ENCODE assay signal across 8 mouse cellular contexts in the genomic region with DNA sequence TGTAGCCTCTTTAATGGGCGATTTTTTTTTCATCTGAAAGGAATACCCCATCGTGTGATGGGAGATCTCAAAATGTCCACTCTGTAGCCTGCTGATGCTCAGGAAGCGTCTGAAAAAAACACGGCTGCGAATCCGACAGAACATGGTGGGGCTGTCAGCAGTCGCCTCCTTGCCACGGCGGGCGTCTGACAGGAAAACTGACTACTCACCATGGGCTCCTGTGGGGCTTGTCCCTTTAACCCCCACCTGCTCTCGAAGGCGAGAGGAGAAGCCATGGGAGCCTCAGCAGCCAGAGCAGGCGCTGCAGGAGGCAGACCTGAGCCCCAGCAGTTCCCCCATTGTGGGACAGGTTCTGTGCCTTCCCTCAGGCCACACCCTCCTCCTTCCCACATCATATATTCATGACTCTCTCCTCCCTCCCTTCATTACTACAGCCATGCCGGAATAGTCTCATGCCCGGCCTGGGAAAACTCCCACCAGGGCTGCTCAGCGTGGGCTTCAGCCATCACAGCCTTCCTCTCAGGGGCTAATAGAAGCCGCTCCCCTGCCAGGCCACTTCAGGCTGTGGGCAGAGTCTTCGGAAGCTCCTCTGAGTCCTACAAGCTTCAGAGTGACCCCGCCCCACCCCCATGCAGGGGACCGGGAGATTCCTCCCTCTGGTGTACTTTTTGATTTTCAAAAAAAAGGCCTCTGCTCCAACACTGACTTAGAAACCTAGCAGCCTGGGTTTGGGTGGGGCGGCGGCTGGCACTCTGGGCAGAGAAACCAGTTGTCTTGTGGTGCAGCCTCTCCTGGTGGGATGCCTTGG. TPM values are rescaled to one million over a fixed set of nuclear protein-coding genes. Genes with fewer than 3 reads are reported as not detected.
DNase-seq lines count a peak whose midpoint lies in the region; ATAC-seq lines count a peak whose summit lies in the region.

No protein-coding gene starts in this region.

- H3K4me3 ChIP-seq in forebrain, embryonic 15.5 days, result peak overlapping the region; percentile 58
- peak overlapping the region; percentile 60 for H3K4me3 ChIP-seq in midbrain, embryonic 10.5 days

- H3K27me3 ChIP-seq in forebrain, embryonic 15.5 days, result no peaks in the 10 kb centered on the region
- peaks cover 14% of the 10 kb centered on the region for H3K27me3 ChIP-seq in midbrain, embryonic 10.5 days (ENCODE audit: low read depth, poor library complexity, severe bottlenecking)

- no peak for DNase-seq in frontal cortex, postnatal 25 days (ENCODE audit: low spot score in 2 of 2)
- peak; percentile 17 for DNase-seq in ZHBTc4 (ENCODE audit: low read depth, low spot score)
- DNase-seq in midbrain, embryonic 10.5 days (ENCODE audit: low spot score), result peak; percentile 23
- DNase-seq in telencephalon, adult 2 months (ENCODE audit: low read depth, low spot score), result peak; percentile 19
- no peak for DNase-seq in urinary bladder, adult 2 months (ENCODE audit: low spot score)
- no peak for DNase-seq in lung, postnatal 36 days

- ATAC-seq in frontal cortex, adult (ENCODE audit: low TSS enrichment), result peak; percentile 47
- peak; percentile 46; the same call in 1 of the 2 replicates for ATAC-seq in forebrain, embryonic 15.5 days (replicated peaks)

- 24% methylated on average over 22 of the region's 22 CpGs for WGBS in forebrain, embryonic 15.5 days
- 25% methylated on average over 22 of the region's 22 CpGs for WGBS in midbrain, embryonic 10.5 days

- peak overlapping the region; percentile 89 for H3K27ac ChIP-seq in forebrain, embryonic 15.5 days (replicated peaks)
- H3K27ac ChIP-seq in midbrain, embryonic 10.5 days (replicated peaks), result peak overlapping the region; percentile 76

- H3K9me3 ChIP-seq in forebrain, embryonic 15.5 days, result no peaks in the 10 kb centered on the region
- no peaks in the 10 kb centered on the region for H3K9me3 ChIP-seq in midbrain, embryonic 10.5 days (replicated peaks)

- H3K4me2 ChIP-seq in forebrain, embryonic 15.5 days (replicated peaks), result peak overlapping the region; percentile 54

- H3K36me3 ChIP-seq in forebrain, embryonic 15.5 days, result no peaks in the 10 kb centered on the region
- no peaks in the 10 kb centered on the region for H3K36me3 ChIP-seq in midbrain, embryonic 10.5 days

- H3K4me1 ChIP-seq in forebrain, embryonic 15.5 days, result peaks cover 26% of the 10 kb centered on the region
- H3K4me1 ChIP-seq in midbrain, embryonic 10.5 days, result peaks cover 35% of the 10 kb centered on the region

- H3K9ac ChIP-seq in forebrain, embryonic 15.5 days (replicated peaks), result peak overlapping the region; percentile 72

RNA-seq across cellular contexts. Expression of a gene that starts 44.5 kb away (rescaled TPM):
- polyA plus RNA-seq in forebrain, embryonic 15.5 days (2015; fragmentation: Nextera tagmentation; extraction: Ambion mirVana), result 1,178 and 1,180 TPM in 2 replicates
- polyA plus RNA-seq in midbrain, embryonic 10.5 days (2016; fragmentation: Nextera tagmentation; extraction: Ambion mirVana), result 946 and 962 TPM in 2 replicates
- polyA plus RNA-seq in urinary bladder, adult 2 months (2012; rRNA removed), result 416 and 521 TPM in 2 replicates

Comparison
In these comparisons a context has a peak if more than half of its experiments do, and no peak if none do; other contexts are left out.
1. DNase-seq: peak in ZHBTc4 (single experiment), midbrain, embryonic 10.5 days (single experiment) and telencephalon, adult 2 months (single experiment); none in frontal cortex, postnatal 25 days (0 of 2), urinary bladder, adult 2 months (single experiment) and lung, postnatal 36 days (single experiment).